Mouse (Mus musculus) lung, adult 2 months (tissue): ENCODE measurements around the gene Tmem176a.

Source experiments
- CTCF ChIP-seq: fragments of 200-500 bp; IDR thresholded peaks from 2 replicates; pipeline ENCODE4 v1.5.1; 2011; ENCODE audit warnings: mild to moderate bottlenecking, low read length, control low read depth; ENCODE audit not compliant: insufficient read depth
- POLR2A ChIP-seq: fragments of 200-500 bp; IDR thresholded peaks from 2 replicates; pipeline ENCODE4 v1.6.1; 2011; ENCODE audit warnings: low read depth, mild to moderate bottlenecking, control low read depth, low read length, borderline replicate concordance; ENCODE audit errors: extremely low read depth

DNA sequence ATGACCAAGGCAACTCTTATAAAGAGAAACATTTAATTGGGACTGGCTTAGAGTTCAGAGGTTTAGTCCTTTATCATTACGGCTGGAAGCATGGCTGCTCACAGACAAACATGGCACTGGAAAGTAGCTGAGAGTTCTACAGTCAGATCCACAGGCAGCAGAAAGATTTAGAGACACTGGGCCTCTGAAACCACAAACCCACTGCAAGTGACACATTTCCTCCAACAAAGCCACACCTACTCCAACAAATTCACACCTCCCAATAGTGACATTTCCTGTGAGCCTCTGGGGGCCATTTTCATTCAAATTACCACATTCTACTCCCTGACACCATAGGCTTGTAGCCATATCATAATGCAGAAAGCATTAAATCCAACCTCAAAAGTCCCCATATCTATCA, 38.8 kb upstream of the Tmem176a start:
- no peak for TF ChIP-seq CTCF
- TF ChIP-seq POLR2A: no peak
